Mouse (Mus musculus) hindbrain, embryonic 10.5 days (tissue): ENCODE results near the gene 1110004F10Rik. TPM values are rescaled to one million over a fixed set of nuclear protein-coding genes. Genes with fewer than 3 reads are reported as not detected.

ENCODE experiments used
- DNase-seq: peaks from one replicate; pipeline ENCODE4 v3.0.0-alpha.2; 2017; ENCODE audit warnings: low spot score
- H3K27ac ChIP-seq: fragments of 300-500 bp; sonication (generic); 2 replicates; pipeline ENCODE4 v1.5.1; 2016; ENCODE audit warnings: mild to moderate bottlenecking, moderate library complexity
- H3K27me3 ChIP-seq: fragments of 300-500 bp; sonication (generic); 2 replicates; pipeline ENCODE4 v1.6.1; 2016; ENCODE audit warnings: mild to moderate bottlenecking; ENCODE audit not compliant: poor library complexity, insufficient read depth, severe bottlenecking
- H3K36me3 ChIP-seq: fragments of 300-500 bp; sonication (generic); 2 replicates; pipeline ENCODE4 v1.6.1; 2016; ENCODE audit warnings: mild to moderate bottlenecking, moderate library complexity
- H3K4me1 ChIP-seq: fragments of 300-500 bp; sonication (generic); replicated peaks from 2 replicates; pipeline ENCODE4 v1.6.1; 2016; ENCODE audit warnings: mild to moderate bottlenecking
- H3K4me3 ChIP-seq: fragments of 300-500 bp; sonication (generic); 2 replicates; pipeline ENCODE4 v1.5.1; 2016; ENCODE audit warnings: mild to moderate bottlenecking, moderate library complexity
- H3K9me3 ChIP-seq: fragments of 300-500 bp; sonication (generic); 2 replicates; pipeline ENCODE4 v1.6.1; 2016; ENCODE audit warnings: mild to moderate bottlenecking, moderate library complexity
- WGBS: fragments of 180-500 bp; shearing (Covaris S2); methylation state at CpG from one replicate; pipeline ENCODE4 v1.1.7; 2016; 5-methylcytosine and 5-hydroxymethylcytosine counted together
- polyA plus RNA-seq: library from polyadenylated mRNA; unstranded; fragments of >200 nt; fragmentation: Nextera tagmentation; extraction: Ambion mirVana; gene quantifications from 2 replicates; pipeline ENCODE4 v1.2.1, GENCODE M21; 2016

The 1110004F10Rik gene
- polyA plus RNA-seq, 1 experiment from 2014 or later: 326 TPM

GRCm38 (mm10) chr7:116115216-116115930 lies 76.2 kb downstream of the 1110004F10Rik start:
- H3K4me3 ChIP-seq: no peak overlapping the region
- H3K36me3 ChIP-seq: no peaks in the 10 kb centered on the region
- no peaks in the 10 kb centered on the region for H3K27me3 ChIP-seq
- H3K27ac ChIP-seq: no peak overlapping the region
- H3K4me1 ChIP-seq: 0 out of 2 replicates have a peak, but pooled peaks cover 11% of the 10 kb centered on the region
- DNase-seq: no peak
- H3K9me3 ChIP-seq: peaks cover 5% of the 10 kb centered on the region; the same call in 1 of the 2 replicates
- WGBS: 77% methylated on average over 12 of the region's 12 CpGs

GRCm38 (mm10) chr7:116115991-116116390 lies 76.8 kb downstream of the 1110004F10Rik start:
- peaks cover 5% of the 10 kb centered on the region; the same call in 1 of the 2 replicates for H3K9me3 ChIP-seq
- no peaks in the 10 kb centered on the region for H3K27me3 ChIP-seq
- WGBS: 81% methylated on average over 2 of the region's 2 CpGs
- no peak overlapping the region for H3K27ac ChIP-seq
- no peaks in the 10 kb centered on the region for H3K36me3 ChIP-seq
- H3K4me3 ChIP-seq: no peak overlapping the region
- peaks cover 16% of the 10 kb centered on the region; the same call in 1 of the 2 replicates for H3K4me1 ChIP-seq
- DNase-seq: no peak

- no peak for DNase-seq
- H3K4me1 ChIP-seq: peaks cover 45% of the 10 kb centered on the region
- 70% methylated on average over 1 of the region's 1 CpGs for WGBS
- H3K4me3 ChIP-seq: no peak overlapping the region
- H3K36me3 ChIP-seq: peaks cover 7% of the 10 kb centered on the region
- no peaks in the 10 kb centered on the region for H3K27me3 ChIP-seq
- peak overlapping the region; percentile 53; the same call in 1 of the 2 replicates for H3K27ac ChIP-seq
- peaks cover 5% of the 10 kb centered on the region; the same call in 1 of the 2 replicates for H3K9me3 ChIP-seq
These were observed 80.2 kb downstream of the 1110004F10Rik start for GRCm38 (mm10) chr7:116119306-116119857.

- Histone ChIP-seq H3K9me3 (peaks cover 5% of the 10 kb centered on the region; the same call in 1 of the 2 replicates), H3K4me1 (peaks cover 49% of the 10 kb centered on the region), H3K36me3 (peaks cover 16% of the 10 kb centered on the region), H3K4me3 (no peak overlapping the region), H3K27me3 (no peaks in the 10 kb centered on the region), H3K27ac (no peak overlapping the region)
- no peak for DNase-seq
- WGBS: 83% methylated on average over 4 of the region's 4 CpGs
These were observed 81.5 kb downstream of the 1110004F10Rik start for GRCm38 (mm10) chr7:116120737-116121136.

- peaks cover 5% of the 10 kb centered on the region; the same call in 1 of the 2 replicates for H3K9me3 ChIP-seq
- H3K27ac ChIP-seq: peak overlapping the region; percentile 73
- no peak overlapping the region for H3K4me3 ChIP-seq
- peaks cover 20% of the 10 kb centered on the region for H3K36me3 ChIP-seq
- H3K27me3 ChIP-seq: no peaks in the 10 kb centered on the region
- 45% methylated on average over 11 of the region's 11 CpGs for WGBS
- DNase-seq: no peak
- H3K4me1 ChIP-seq: peaks cover 49% of the 10 kb centered on the region
These were observed 82.0 kb downstream of the 1110004F10Rik start for GRCm38 (mm10) chr7:116121202-116121601.

- H3K9me3 ChIP-seq: peaks cover 5% of the 10 kb centered on the region; the same call in 1 of the 2 replicates
- DNase-seq: peak; percentile 26
- peak overlapping the region; percentile 42 for H3K27ac ChIP-seq
- peaks cover 38% of the 10 kb centered on the region for H3K36me3 ChIP-seq
- 48% methylated on average over 13 of the region's 13 CpGs for WGBS
- no peak overlapping the region for H3K4me3 ChIP-seq
- no peaks in the 10 kb centered on the region for H3K27me3 ChIP-seq
- H3K4me1 ChIP-seq: peaks cover 49% of the 10 kb centered on the region
These were observed 83.9 kb downstream of the 1110004F10Rik start for GRCm38 (mm10) chr7:116122981-116123596.

- 90% methylated on average over 2 of the region's 2 CpGs for WGBS
- peaks cover 5% of the 10 kb centered on the region; the same call in 1 of the 2 replicates for H3K9me3 ChIP-seq
- H3K27me3 ChIP-seq: no peaks in the 10 kb centered on the region
- H3K27ac ChIP-seq: 0 out of 2 replicates have a peak overlapping the region, but pooled peaks have one; percentile 31
- no peak for DNase-seq
- peaks cover 49% of the 10 kb centered on the region for H3K4me1 ChIP-seq
- peaks cover 43% of the 10 kb centered on the region for H3K36me3 ChIP-seq
- H3K4me3 ChIP-seq: no peak overlapping the region
These were observed 84.4 kb downstream of the 1110004F10Rik start for GRCm38 (mm10) chr7:116123597-116123985.

GRCm38 (mm10) chr7:116124057-116124456 lies 84.9 kb downstream of the 1110004F10Rik start:
- WGBS: 86% methylated on average over 12 of the region's 12 CpGs
- H3K4me1 ChIP-seq: peaks cover 49% of the 10 kb centered on the region
- H3K36me3 ChIP-seq: peaks cover 48% of the 10 kb centered on the region
- no peak overlapping the region for H3K4me3 ChIP-seq
- peaks cover 5% of the 10 kb centered on the region; the same call in 1 of the 2 replicates for H3K9me3 ChIP-seq
- no peak for DNase-seq
- no peaks in the 10 kb centered on the region for H3K27me3 ChIP-seq
- 0 out of 2 replicates have a peak overlapping the region, but pooled peaks have one; percentile 31 for H3K27ac ChIP-seq

- WGBS: 85% methylated on average over 7 of the region's 7 CpGs
- Histone ChIP-seq H3K27ac (no peak overlapping the region), H3K36me3 (peaks cover 56% of the 10 kb centered on the region), H3K27me3 (no peaks in the 10 kb centered on the region), H3K9me3 (no peaks in the 10 kb centered on the region), H3K4me3 (no peak overlapping the region), H3K4me1 (peaks cover 40% of the 10 kb centered on the region)
- no peak for DNase-seq
These were observed 86.5 kb downstream of the 1110004F10Rik start for GRCm38 (mm10) chr7:116125671-116126070.

GRCm38 (mm10) chr7:116127052-116127451 lies 87.9 kb downstream of the 1110004F10Rik start:
- H3K27ac ChIP-seq: peak overlapping the region; percentile 23; the same call in 1 of the 2 replicates
- DNase-seq: no peak
- WGBS: 85% methylated on average over 2 of the region's 2 CpGs
- H3K27me3 ChIP-seq: no peaks in the 10 kb centered on the region
- H3K4me3 ChIP-seq: no peak overlapping the region
- H3K4me1 ChIP-seq: peaks cover 33% of the 10 kb centered on the region
- peaks cover 56% of the 10 kb centered on the region for H3K36me3 ChIP-seq
- no peaks in the 10 kb centered on the region for H3K9me3 ChIP-seq

GRCm38 (mm10) chr7:116128286-116128685 lies 89.1 kb downstream of the 1110004F10Rik start:
- Histone ChIP-seq H3K27me3 (no peaks in the 10 kb centered on the region), H3K36me3 (peaks cover 59% of the 10 kb centered on the region), H3K27ac (no peak overlapping the region), H3K4me1 (peaks cover 21% of the 10 kb centered on the region), H3K4me3 (no peak overlapping the region), H3K9me3 (no peaks in the 10 kb centered on the region)
- 92% methylated on average over 8 of the region's 8 CpGs for WGBS
- no peak for DNase-seq

GRCm38 (mm10) chr7:116129374-116129773 lies 90.2 kb downstream of the 1110004F10Rik start:
- Histone ChIP-seq H3K4me1 (peaks cover 13% of the 10 kb centered on the region), H3K4me3 (no peak overlapping the region), H3K9me3 (no peaks in the 10 kb centered on the region), H3K27me3 (no peaks in the 10 kb centered on the region), H3K27ac (no peak overlapping the region), H3K36me3 (peaks cover 57% of the 10 kb centered on the region)
- 87% methylated on average over 10 of the region's 10 CpGs for WGBS
- no peak for DNase-seq
